Mouse (Mus musculus): ENCODE results near the gene Pnpla3. TPM values are rescaled to one million over a fixed set of nuclear protein-coding genes. Genes with fewer than 3 reads are reported as not detected.
"Not testable (repeated sequence)": the region's sequence is repeated elsewhere in the genome, so short reads cannot be mapped to it uniquely, and the experiment has no call there.

The Pnpla3 gene
- total RNA-seq (2021), result 10 to 100 TPM in 1 of 2 experiments, 1 to 10 TPM in 1; 5.0 to 10.8 TPM
- long read RNA-seq, experiment 1, partial matches to known transcripts, result 0 of 3 reads
- long read RNA-seq, experiment 1, other reads (novel, unspliced or antisense), result 3 of 3 reads
- long read RNA-seq, experiment 2, partial matches to known transcripts, result 0 of 6 reads
- long read RNA-seq, experiment 2, other reads (novel, unspliced or antisense), result 4 of 6 reads

- peak; percentile 97 for DNase-seq (ENCODE audit: low spot score)
Measured at GRCm38 (mm10) chr15:84167600-84167999, at the start of gene Pnpla3. Pnpla3 (plus strand) TSS chr15:84167837.

- DNase-seq (ENCODE audit: low spot score), result peak; percentile 37
Measured at GRCm38 (mm10) chr15:84120612-84121011, 47.0 kb upstream of the Pnpla3 start.

GRCm38 (mm10) chr15:84121036-84121435 lies 46.6 kb upstream of the Pnpla3 start:
- DNase-seq (ENCODE audit: low spot score), result no peak

DNA sequence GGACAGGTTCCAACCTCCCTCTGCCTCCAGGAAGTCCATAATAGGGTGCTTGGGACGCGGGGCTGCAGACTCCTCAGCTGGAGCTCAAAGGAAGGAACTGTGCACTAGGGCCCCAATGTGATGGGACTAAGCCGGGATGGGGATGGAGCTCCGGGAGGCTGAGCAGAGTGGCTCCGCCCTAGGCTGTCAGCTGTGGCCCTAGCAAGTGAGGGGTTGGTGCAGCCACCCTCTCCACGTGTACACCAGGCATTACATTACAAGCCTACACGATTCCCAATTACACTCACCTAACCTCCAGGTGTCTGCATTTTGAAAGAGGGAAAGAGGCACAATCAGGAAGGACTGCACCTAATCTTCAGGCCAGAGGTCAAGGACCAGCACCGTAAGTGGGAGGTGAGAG lies 44.6 kb upstream of the Pnpla3 start, which contains the start of gene Pnpla5:
Gene Pnpla5 (minus strand): TSS at position 101 of the 400 bp plus-strand sequence.
- no peak for DNase-seq (ENCODE audit: low spot score)

GRCm38 (mm10) chr15:84124086-84124485 lies 43.6 kb upstream of the Pnpla3 start:
- no peak for DNase-seq (ENCODE audit: low spot score)

DNA sequence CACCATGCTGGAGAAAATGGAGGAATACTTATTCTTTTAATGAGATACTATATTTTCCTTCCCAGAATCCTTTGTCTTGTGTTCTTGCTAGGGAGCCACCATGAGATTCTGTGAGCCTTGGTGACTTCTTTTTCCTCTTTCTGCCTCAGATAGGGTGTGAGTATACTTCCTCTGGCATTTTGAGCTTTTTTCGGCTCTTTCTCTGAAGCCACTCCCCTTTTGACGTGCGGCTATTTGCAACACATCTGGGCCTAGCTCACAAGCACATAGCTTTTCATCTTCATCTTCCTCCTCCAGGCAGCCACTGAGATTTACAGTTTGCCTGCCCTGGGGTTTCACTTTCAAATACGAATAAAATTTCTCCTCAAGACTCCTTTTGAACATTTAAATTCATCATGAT lies 41.2 kb upstream of the Pnpla3 start:
- no peak for DNase-seq (ENCODE audit: low spot score)

GRCm38 (mm10) chr15:84126871-84127270 lies 40.8 kb upstream of the Pnpla3 start:
- DNase-seq (ENCODE audit: low spot score), result no peak

GRCm38 (mm10) chr15:84131096-84131786 lies 36.4 kb upstream of the Pnpla3 start:
- peak; percentile 51 for DNase-seq (ENCODE audit: low spot score)

DNA sequence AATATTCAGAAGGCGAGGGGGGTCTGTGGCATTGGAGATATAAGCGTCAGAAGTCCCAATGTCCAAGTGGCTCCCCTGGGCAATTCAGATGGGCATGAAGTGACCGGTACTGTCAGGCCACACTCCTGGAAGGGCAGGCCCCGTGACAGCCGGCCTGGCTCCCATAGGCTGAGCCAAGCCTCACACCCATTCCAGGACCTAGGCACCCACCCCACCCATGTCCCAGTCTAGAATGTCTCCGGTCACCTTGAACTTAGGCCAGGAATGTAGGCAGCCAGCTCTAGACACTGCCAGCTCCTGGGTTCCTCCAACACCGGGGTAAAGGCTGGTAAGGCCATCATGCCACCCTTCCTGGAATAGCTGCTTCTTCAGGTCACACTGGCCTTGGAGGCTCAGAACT lies 35.7 kb upstream of the Pnpla3 start:
- peak; percentile 91 for DNase-seq (ENCODE audit: low spot score)

DNA sequence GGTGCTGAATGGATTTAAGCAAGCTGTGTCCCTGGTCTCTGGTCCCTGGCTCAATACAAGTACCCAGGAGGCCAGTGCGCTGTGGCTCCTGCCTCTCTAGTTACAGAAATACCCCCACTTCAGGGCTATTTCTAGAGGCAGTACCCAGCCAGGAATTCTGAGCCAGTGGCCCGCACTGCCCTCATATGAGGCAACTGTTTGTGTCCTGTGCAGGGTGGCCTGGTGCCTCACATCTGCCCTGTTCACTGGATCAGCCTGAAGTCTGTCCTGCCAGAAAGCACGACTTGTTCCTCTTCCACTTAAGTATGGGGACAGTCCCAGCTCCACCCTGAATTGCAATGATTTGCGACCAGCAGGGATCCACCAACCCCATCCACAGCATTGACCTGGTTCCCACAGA lies 34.2 kb upstream of the Pnpla3 start:
- DNase-seq (ENCODE audit: low spot score), result peak; percentile 88

DNA sequence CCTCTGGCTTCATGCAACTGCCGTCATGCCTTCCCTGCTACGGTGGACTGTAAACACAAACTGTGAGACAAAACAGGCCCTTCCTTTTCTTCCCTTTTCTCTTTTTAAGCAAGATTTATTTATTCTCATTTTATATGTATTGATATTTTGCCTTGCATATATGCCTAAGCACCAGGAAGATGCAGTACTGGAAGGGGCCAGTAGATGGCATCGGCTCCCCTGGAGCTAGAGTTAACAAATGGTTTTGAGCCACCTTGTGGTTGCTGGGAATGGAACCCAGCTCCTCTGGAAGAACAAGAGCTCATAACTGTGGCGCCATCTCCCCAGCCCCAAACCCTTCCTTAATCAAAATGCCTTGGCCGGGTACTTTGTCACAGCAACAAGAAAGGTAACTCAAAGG lies 32.2 kb upstream of the Pnpla3 start:
- no peak for DNase-seq (ENCODE audit: low spot score)

- no peak for DNase-seq (ENCODE audit: low spot score)
Measured at GRCm38 (mm10) chr15:84136473-84137415, 30.9 kb upstream of the Pnpla3 start.

- no peak for DNase-seq (ENCODE audit: low spot score)
Measured at GRCm38 (mm10) chr15:84139592-84140005, 28.0 kb upstream of the Pnpla3 start.

GRCm38 (mm10) chr15:84140109-84140508 lies 27.5 kb upstream of the Pnpla3 start:
- DNase-seq (ENCODE audit: low spot score), result no peak

DNA sequence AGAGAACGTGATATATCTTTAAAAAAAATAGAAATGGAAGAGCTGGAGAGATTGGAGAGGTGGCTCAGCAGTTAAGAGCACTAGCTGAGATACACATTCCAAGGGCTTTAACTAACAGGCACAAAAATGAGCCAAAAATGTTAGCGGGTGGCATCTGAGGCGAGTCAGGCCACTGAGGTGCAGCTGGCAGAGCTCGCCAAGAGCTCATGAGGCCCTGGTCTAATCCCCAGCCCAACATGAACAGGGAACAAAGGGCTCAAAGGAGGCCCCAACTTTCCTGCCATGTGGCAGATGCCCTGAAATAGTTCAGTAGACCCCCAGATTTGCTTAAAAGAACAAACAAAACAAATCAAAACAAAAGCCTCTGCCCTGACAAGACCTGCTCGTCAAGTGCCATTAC lies 26.7 kb upstream of the Pnpla3 start:
- no peak for DNase-seq (ENCODE audit: low spot score)

DNA sequence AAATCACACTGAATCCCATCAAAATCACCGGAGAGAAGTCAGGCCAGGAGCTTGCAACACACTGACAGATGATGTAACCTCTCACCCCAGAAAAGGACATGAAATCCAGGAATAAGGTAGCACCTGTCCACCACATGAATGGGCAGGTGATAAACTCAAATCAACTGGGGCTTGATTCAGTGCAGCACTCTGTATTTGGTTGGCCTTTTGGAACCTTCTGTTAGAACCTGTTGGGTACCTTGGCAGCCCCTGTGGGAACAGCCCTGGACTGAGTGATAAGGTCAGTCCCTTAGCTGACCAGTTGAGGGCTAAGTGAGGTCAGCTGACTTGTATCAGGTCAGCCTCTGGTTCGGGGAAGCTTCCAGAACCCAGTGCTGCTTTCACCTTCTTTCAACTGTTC lies 11.5 kb upstream of the Pnpla3 start:
- no peak for DNase-seq (ENCODE audit: low spot score)

GRCm38 (mm10) chr15:84157530-84157929 lies 10.1 kb upstream of the Pnpla3 start:
- DNase-seq (ENCODE audit: low spot score), result not testable (repeated sequence)

GRCm38 (mm10) chr15:84161871-84162270 lies 5.8 kb upstream of the Pnpla3 start:
- DNase-seq (ENCODE audit: low spot score), result no peak

GRCm38 (mm10) chr15:84166818-84167217 lies 819 bp upstream of the Pnpla3 start:
- DNase-seq (ENCODE audit: low spot score), result no peak

DNA sequence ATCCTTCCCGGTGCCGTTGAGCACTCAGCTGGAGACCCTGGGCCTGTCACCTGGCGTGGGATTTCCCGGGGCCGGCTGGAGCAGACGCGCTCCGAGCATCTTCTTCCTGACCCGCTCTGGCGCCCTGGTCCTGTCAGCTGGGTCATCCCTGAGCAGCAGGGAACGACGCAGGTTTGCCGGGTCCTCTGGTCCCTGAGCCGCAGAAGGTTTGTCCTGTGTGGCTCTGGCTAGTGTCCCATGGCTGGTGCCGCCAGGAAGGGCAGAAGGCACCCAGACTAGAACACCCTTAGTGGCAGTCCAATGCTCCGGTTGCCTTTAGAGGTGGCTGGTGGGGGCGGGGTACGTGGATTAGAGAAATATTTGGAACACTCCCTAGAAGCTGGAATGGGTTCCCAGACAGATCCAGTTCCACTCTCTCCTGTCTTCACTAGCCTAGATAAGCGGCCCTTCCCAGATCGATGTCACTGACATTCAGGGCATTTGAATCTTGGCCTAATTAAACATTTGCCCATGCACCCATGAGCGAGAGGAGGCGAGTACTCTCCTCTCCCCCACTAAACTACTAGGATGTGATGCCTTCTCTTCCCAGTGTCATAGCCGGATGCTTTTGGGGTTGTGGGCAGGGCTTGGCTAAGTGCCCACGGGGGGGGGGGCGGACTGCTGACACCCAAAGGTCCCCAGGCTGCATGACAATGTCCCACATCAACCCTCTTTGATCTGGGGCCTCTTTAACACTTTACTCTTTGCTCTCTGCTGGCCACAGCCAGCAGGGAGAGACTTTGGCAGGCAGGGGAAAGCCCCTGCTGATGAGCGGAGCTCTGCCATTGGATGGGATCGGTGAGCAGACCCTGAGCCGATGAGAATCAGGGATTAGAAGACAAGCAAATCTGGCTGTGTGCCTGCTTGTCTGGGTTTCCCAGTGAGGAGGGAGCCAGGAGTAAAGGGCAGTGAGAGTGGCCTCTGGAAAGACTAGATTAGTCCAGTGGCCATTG lies 829 bp downstream of the Pnpla3 start:
- peak; percentile 45 for DNase-seq (ENCODE audit: low spot score)

- no peak for DNase-seq (ENCODE audit: low spot score)
Measured at GRCm38 (mm10) chr15:84169511-84169910, 1.9 kb downstream of the Pnpla3 start.

All from gastrocnemius, adult 18-20 months (tissue).